Comparison of ENCODE assay signal across 13 mouse cellular contexts in the genomic region with DNA sequence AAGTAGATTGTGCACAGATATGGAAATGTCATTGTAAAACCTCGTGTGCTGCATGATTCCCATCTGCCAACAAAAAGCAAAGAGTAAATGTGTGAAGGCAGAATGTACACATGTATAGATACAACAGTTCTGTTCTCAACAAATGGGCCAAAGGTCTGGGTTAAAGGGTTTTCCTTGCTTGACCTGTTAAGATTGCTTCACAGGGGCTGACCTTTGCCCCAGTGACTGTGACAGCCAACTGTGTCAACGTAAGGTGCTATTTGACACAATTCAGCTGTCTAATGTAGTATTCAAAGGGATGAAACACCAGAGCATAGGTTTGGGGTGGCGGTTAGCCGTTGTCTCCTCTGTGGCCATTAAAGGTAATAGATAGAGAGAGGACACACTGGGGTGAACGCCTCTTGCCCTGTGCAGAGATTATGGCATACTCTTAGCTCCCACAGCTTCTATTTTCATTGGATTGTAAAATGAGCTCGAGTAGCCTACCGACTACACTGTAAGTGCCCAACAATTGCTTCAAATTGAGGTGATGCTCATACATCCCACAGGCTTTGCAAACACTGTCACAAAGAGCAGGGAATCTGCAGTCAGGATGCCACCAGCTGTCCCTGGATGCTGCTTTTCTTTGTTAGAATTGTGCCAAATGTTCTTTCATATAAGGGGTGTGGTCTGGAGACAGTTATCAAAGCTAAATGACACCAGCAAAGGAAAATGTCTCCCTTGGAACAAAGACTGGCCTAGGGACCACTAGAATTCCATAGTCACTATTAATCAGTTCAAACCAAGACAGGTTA.
DNase-seq lines count a peak whose midpoint lies in the region; ATAC-seq and TF ChIP-seq lines count a peak whose summit lies in the region.
"Had no signal": no experiment of that assay in that cellular context is flagged by ENCODE, and none has a peak within 500 bp of the region (broad histone marks: within the 10 kb centered on the region; RNA-seq: fewer than 3 reads in every experiment).

No protein-coding gene starts in this region.

- H3K27me3 ChIP-seq in lung, embryonic 14.5 days (ENCODE audit: insufficient read depth, low read length): no peaks in the 10 kb centered on the region
- H3K27me3 ChIP-seq in hindbrain, embryonic 10.5 days (ENCODE audit: insufficient read depth, poor library complexity, severe bottlenecking): no peaks in the 10 kb centered on the region
- no peaks in the 10 kb centered on the region for H3K27me3 ChIP-seq in midbrain, postnatal 0 days (ENCODE audit: insufficient read depth, low read length)
- H3K27me3 ChIP-seq: neural tube, embryonic 12.5 days had no signal

- ATAC-seq in lung, embryonic 14.5 days (ENCODE audit: insufficient read depth): no peak
- ATAC-seq in midbrain, postnatal 0 days (ENCODE audit: low FRiP score): no peak
- ATAC-seq: Patski had no signal

- no peaks in the 10 kb centered on the region for H3K36me3 ChIP-seq in lung, embryonic 14.5 days (ENCODE audit: insufficient read depth)
- H3K36me3 ChIP-seq in hindbrain, embryonic 10.5 days: no peaks in the 10 kb centered on the region
- H3K36me3 ChIP-seq in midbrain, postnatal 0 days (ENCODE audit: insufficient read depth, low read length): no peaks in the 10 kb centered on the region
- H3K36me3 ChIP-seq: neural tube, embryonic 12.5 days had no signal

- H3K9me3 ChIP-seq in lung, embryonic 14.5 days (ENCODE audit: low read depth, low read length): no peaks in the 10 kb centered on the region
- H3K9me3 ChIP-seq in hindbrain, embryonic 10.5 days: no peaks in the 10 kb centered on the region
- no peaks in the 10 kb centered on the region for H3K9me3 ChIP-seq in midbrain, postnatal 0 days (ENCODE audit: low read length)
- H3K9me3 ChIP-seq: neural tube, embryonic 12.5 days had no signal

- H3K4me3 ChIP-seq in lung, embryonic 14.5 days (ENCODE audit: low read depth, low read length): no peak overlapping the region
- no peak overlapping the region for H3K4me3 ChIP-seq in hindbrain, embryonic 10.5 days
- no peak overlapping the region for H3K4me3 ChIP-seq in midbrain, postnatal 0 days (ENCODE audit: low read depth, low read length)
- H3K4me3 ChIP-seq: heart, adult 2 months; neural tube, embryonic 12.5 days had no signal

- no peak overlapping the region for H3K4me2 ChIP-seq in lung, embryonic 14.5 days
- H3K4me2 ChIP-seq in midbrain, postnatal 0 days (ENCODE audit: low read depth, low read length, poor library complexity, severe bottlenecking): no peak overlapping the region
- H3K4me2 ChIP-seq: neural tube, embryonic 12.5 days had no signal

- intact Hi-C loops in heart, postnatal 25 days (cut with DNase I): no loop called here

- DNase-seq in heart, adult 18-20 months: peak; percentile 7 to 8
- no peak for DNase-seq in heart, postnatal 25 days (ENCODE audit: low spot score)
- DNase-seq in lung, embryonic 14.5 days: peak; percentile 8
- no peak for DNase-seq in lung, postnatal 25 days (ENCODE audit: low spot score)
- DNase-seq in hindbrain, embryonic 10.5 days (ENCODE audit: low spot score): no peak
- DNase-seq in midbrain, postnatal 0 days (ENCODE audit: low spot score): no peak
- no peak for DNase-seq in cerebellum, postnatal 10 days
- DNase-seq in frontal cortex, postnatal 36 days (ENCODE audit: low spot score in 2 of 2): no peak
- DNase-seq: heart, postnatal 4 days; thymus, postnatal 14 days had no signal

- 34% methylated on average over 7 of the region's 7 CpGs for WGBS in lung, embryonic 14.5 days
- 56% methylated on average over 7 of the region's 7 CpGs for WGBS in hindbrain, embryonic 10.5 days
- WGBS in midbrain, postnatal 0 days: 68% methylated on average over 7 of the region's 7 CpGs

- no peak overlapping the region for H3K9ac ChIP-seq in lung, embryonic 14.5 days
- H3K9ac ChIP-seq in midbrain, postnatal 0 days (replicated peaks; ENCODE audit: low read length, poor library complexity, severe bottlenecking): no peak overlapping the region
- H3K9ac ChIP-seq: neural tube, embryonic 12.5 days had no signal

- no peaks in the 10 kb centered on the region for H3K4me1 ChIP-seq in lung, embryonic 14.5 days (ENCODE audit: insufficient read depth)
- peaks cover 19% of the 10 kb centered on the region for H3K4me1 ChIP-seq in hindbrain, embryonic 10.5 days (replicated peaks)
- 0 out of 2 replicates have a peak, but pooled peaks cover 3% of the 10 kb centered on the region for H3K4me1 ChIP-seq in midbrain, postnatal 0 days (ENCODE audit: insufficient read depth, low read length)
- H3K4me1 ChIP-seq: neural tube, embryonic 12.5 days had no signal

- no peak overlapping the region for H3K27ac ChIP-seq in lung, embryonic 14.5 days (ENCODE audit: low read depth)
- H3K27ac ChIP-seq in hindbrain, embryonic 10.5 days: peak overlapping the region; percentile 70; the same call in 1 of the 2 replicates
- H3K27ac ChIP-seq in midbrain, postnatal 0 days (ENCODE audit: low read depth, low read length): peak overlapping the region; percentile 55; the same call in 1 of the 2 replicates
- H3K27ac ChIP-seq: heart, adult 2 months; neural tube, embryonic 12.5 days had no signal

- no peak for TF ChIP-seq CTCF in lung, embryonic 14.5 days (IDR thresholded peaks at IDR 0.05; ENCODE audit: low read depth)
- no peak for TF ChIP-seq CTCF in midbrain, postnatal 0 days (IDR thresholded peaks at IDR 0.05)

Comparison
In these comparisons a context has a peak if more than half of its experiments do, and no peak if none do; other contexts are left out.
1. DNase-seq: peak in heart, adult 18-20 months (2 of 2) and lung, embryonic 14.5 days (single experiment); none in heart, postnatal 25 days (single experiment), lung, postnatal 25 days (single experiment), hindbrain, embryonic 10.5 days (single experiment), midbrain, postnatal 0 days (single experiment), cerebellum, postnatal 10 days (0 of 2) and frontal cortex, postnatal 36 days (0 of 2).